Mouse (Mus musculus): ENCODE data around the gene Agpat4.

DNA sequence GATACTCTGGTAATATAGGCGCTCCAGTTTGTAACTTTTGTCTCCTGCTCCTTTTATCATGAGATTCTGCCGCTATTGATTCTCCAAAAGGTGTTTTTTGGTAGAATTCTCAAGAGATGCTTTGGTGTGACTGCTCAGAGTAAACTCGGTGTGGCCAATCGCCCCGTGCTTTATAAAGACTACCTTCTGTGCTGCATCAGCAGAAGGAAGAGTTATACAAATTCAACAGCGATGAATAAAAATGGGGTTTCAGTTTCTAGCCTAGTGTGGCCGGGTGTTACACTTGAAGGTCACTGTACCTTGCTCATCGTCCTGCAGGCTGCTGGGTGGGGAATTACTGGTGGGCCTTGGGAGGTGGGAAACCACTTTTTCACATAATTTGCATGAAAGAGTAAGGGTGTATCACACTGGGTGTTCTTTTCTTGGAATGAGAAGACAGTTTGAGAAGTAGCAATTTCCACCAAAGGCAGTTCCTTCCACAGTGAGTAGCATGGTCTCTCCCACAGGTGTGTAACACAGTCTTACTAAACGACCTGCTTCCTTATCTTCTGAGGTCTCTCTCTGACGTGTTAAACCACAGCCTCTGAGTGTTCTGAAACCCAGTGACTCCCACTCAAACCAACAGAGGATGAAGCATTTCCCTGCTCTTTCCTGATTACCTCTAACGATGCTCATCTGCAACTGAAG is 46.6 kb downstream of the Agpat4 start:
- TF ChIP-seq EP300 (IDR thresholded peaks at IDR 0.05; ENCODE audit: low read depth), result no peak
- no peak for TF ChIP-seq CTCF (IDR thresholded peaks at IDR 0.05; ENCODE audit: low read depth)

Measured in heart, postnatal 0 days (tissue).